10 mouse cellular contexts compared by ENCODE assay signal in genomic region chr13:36582406-36583070, GRCm38 (mm10).
A peak's percentile ranks its signal among the peaks of the same experiment; 100 is the strongest.
DNase-seq lines count a peak whose midpoint lies in the region; ATAC-seq and TF ChIP-seq lines count a peak whose summit lies in the region.
"Had no signal": no experiment of that assay in that cellular context is flagged by ENCODE, and none has a peak within 500 bp of the region (broad histone marks: within the 10 kb centered on the region; RNA-seq: fewer than 3 reads in every experiment).

No protein-coding gene starts in this region.

- 21% methylated on average over 10 of the region's 10 CpGs for WGBS in heart, embryonic 10.5 days
- WGBS in midbrain, embryonic 13.5 days = 5% methylated on average over 10 of the region's 10 CpGs
- WGBS in lung, postnatal 0 days = 27% methylated on average over 10 of the region's 10 CpGs

- TF ChIP-seq EP300 in lung, postnatal 0 days (IDR thresholded peaks at IDR 0.05) = no peak

- H3K36me3 ChIP-seq in heart, embryonic 10.5 days = no peaks in the 10 kb centered on the region
- H3K36me3 ChIP-seq in midbrain, embryonic 13.5 days = no peaks in the 10 kb centered on the region
- no peaks in the 10 kb centered on the region for H3K36me3 ChIP-seq in lung, postnatal 0 days (ENCODE audit: insufficient read depth, low read length)

- TF ChIP-seq CTCF in brain, embryonic 14.5 days (IDR thresholded peaks at IDR 0.05; ENCODE audit: borderline replicate concordance, extremely low read depth, insufficient read depth, insufficient read length) = peak; percentile 16; the same call in 1 of the 2 replicates
- no peak for TF ChIP-seq CTCF in lung, postnatal 0 days (IDR thresholded peaks at IDR 0.05)

- no peaks in the 10 kb centered on the region for H3K27me3 ChIP-seq in heart, embryonic 10.5 days (ENCODE audit: insufficient read depth, poor library complexity, severe bottlenecking)
- H3K27me3 ChIP-seq in midbrain, embryonic 13.5 days = no peaks in the 10 kb centered on the region
- H3K27me3 ChIP-seq in lung, postnatal 0 days (replicated peaks; ENCODE audit: insufficient read depth, low read length) = no peaks in the 10 kb centered on the region

- H3K4me1 ChIP-seq in heart, embryonic 10.5 days = peaks cover 37% of the 10 kb centered on the region
- H3K4me1 ChIP-seq in midbrain, embryonic 13.5 days (replicated peaks) = peaks cover 34% of the 10 kb centered on the region
- 0 out of 2 replicates have a peak, but pooled peaks cover 5% of the 10 kb centered on the region for H3K4me1 ChIP-seq in lung, postnatal 0 days (ENCODE audit: insufficient read depth, low read depth, low read length)

- H3K9ac ChIP-seq in midbrain, embryonic 13.5 days (replicated peaks) = peak overlapping the region; percentile 28
- H3K9ac ChIP-seq in lung, postnatal 0 days (replicated peaks; ENCODE audit: low read depth) = no peak overlapping the region

- H3K27ac ChIP-seq in heart, embryonic 10.5 days = peak overlapping the region; percentile 56; the same call in 1 of the 2 replicates
- peak overlapping the region; percentile 90 for H3K27ac ChIP-seq in midbrain, embryonic 13.5 days
- H3K27ac ChIP-seq in lung, postnatal 0 days (ENCODE audit: low read length) = no peak overlapping the region
- H3K27ac ChIP-seq: macrophage had no signal

- no peak for TF ChIP-seq POLR2A in brain, embryonic 14.5 days (IDR thresholded peaks at IDR 0.05; ENCODE audit: borderline replicate concordance, extremely low read depth, insufficient read depth, insufficient read length, poor library complexity, severe bottlenecking)

- no peaks in the 10 kb centered on the region for H3K9me3 ChIP-seq in heart, embryonic 10.5 days
- peaks cover 5% of the 10 kb centered on the region; the same call in 1 of the 2 replicates for H3K9me3 ChIP-seq in midbrain, embryonic 13.5 days
- H3K9me3 ChIP-seq in lung, postnatal 0 days (ENCODE audit: low read length) = no peaks in the 10 kb centered on the region

- H3K4me2 ChIP-seq in midbrain, embryonic 13.5 days (replicated peaks) = peak overlapping the region; percentile 42
- H3K4me2 ChIP-seq in lung, postnatal 0 days (replicated peaks; ENCODE audit: low read depth, low read length) = no peak overlapping the region

- H3K4me3 ChIP-seq in heart, embryonic 10.5 days = peak overlapping the region; percentile 35; the same call in 1 of the 2 replicates
- H3K4me3 ChIP-seq in midbrain, embryonic 13.5 days (replicated peaks) = 0 out of 2 replicates have a peak overlapping the region, but pooled peaks have one; percentile 1
- H3K4me3 ChIP-seq in lung, postnatal 0 days (ENCODE audit: low read depth, low read length) = no peak overlapping the region

- DNase-seq in heart, embryonic 10.5 days (ENCODE audit: low spot score) = no peak
- no peak for DNase-seq in heart, adult 18-20 months
- DNase-seq in brain, embryonic 14.5 days (ENCODE audit: low read depth) = peak; percentile 89
- DNase-seq in forelimb bud, embryonic 11.5 days (ENCODE audit: low read depth, low spot score) = peak; percentile 38
- DNase-seq in lung, postnatal 0 days (ENCODE audit: low spot score) = no peak
- no peak for DNase-seq in cerebellum, adult 18-20 months
- DNase-seq in lung, postnatal 25 days (ENCODE audit: low spot score) = no peak
- DNase-seq: cerebellum, adult 2 months had no signal

- no peak for ATAC-seq in midbrain, embryonic 13.5 days
- no peak for ATAC-seq in lung, postnatal 0 days

Comparison
In these comparisons a context has a peak if more than half of its experiments do, and no peak if none do; other contexts are left out.
1. DNase-seq: peak in brain, embryonic 14.5 days (single experiment) and forelimb bud, embryonic 11.5 days (single experiment); none in heart, embryonic 10.5 days (single experiment), heart, adult 18-20 months (0 of 2), lung, postnatal 0 days (single experiment), cerebellum, adult 18-20 months (0 of 2) and lung, postnatal 25 days (single experiment).